Mouse (Mus musculus): ENCODE results near the gene Ranbp1.
"Not testable (repeated sequence)": the region's sequence is repeated elsewhere in the genome, so short reads cannot be mapped to it uniquely, and the experiment has no call there.

The Ranbp1 gene

DNA sequence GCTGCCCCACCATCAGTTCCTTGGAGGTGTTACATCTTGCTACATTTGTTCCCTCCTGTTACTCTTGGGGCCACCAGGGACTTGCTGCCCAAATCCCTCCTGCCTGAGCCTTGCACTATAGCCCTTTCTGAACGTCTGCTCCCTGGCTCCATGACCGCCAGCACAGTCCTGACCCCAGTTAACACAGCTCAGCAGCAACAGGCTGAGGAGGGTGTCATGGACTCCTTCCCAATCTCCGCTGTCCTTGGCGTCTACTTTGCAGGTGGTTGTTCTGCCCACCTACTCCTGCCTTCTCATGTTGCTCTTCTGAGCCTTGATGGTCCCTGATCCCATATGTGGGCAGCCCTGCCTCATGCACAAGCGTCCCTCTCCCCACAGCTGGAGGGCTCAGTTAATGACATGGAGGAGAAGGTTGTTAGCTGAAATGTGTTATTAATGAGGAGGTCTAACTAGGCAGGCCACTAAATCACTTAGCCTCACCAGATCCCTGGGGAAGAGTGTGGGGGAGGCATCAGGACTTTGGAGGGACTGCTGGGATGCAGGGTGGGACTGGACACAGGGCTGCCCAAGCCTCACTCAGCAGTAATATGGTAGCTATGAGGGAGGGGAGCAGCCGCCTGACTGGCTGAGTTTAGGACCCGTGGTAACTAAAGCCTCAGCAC is 45.0 kb downstream of the Ranbp1 start:
- no peak for DNase-seq (ENCODE audit: low read depth, low spot score)

DNA sequence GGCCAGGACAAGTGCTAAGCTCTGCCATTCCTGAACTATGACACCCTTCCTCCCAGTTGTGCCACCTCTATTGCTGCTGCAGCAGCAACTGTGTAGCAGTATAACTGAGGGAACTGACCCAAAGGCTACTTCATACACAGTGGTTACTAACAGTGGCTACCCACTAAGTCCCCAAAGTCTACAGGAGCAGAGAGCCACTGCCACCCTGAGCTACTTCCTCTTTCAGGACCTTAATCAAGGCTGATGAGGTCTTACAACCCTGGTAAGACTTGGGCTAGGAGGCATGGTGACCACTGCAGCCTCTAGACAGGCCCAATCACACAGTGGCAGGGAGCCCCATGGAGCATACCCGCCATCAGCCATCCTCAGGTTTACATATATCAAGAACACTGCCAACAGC is 46.5 kb downstream of the Ranbp1 start:
- DNase-seq (ENCODE audit: low read depth, low spot score), result no peak

DNA sequence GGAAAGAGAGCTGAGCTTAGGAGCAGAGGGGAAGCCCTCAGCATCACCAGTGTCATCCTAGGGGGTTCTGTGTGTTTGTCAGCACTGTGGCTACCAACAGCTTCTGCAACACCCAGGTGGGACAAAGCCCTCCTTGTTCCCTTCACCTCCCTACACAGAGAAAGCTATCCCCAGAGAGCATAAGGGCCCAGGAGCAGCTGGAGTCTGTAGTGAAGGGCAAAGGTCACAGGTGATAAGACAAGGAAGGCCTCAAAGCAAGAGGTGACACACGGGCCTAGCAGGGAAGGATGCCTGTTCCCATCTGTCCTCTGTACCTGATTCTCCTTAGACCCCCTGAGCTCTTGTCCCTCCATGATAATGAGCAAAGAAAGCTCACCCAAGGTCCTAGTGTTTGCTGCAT is 46.9 kb downstream of the Ranbp1 start:
- DNase-seq (ENCODE audit: low read depth, low spot score), result no peak

DNA sequence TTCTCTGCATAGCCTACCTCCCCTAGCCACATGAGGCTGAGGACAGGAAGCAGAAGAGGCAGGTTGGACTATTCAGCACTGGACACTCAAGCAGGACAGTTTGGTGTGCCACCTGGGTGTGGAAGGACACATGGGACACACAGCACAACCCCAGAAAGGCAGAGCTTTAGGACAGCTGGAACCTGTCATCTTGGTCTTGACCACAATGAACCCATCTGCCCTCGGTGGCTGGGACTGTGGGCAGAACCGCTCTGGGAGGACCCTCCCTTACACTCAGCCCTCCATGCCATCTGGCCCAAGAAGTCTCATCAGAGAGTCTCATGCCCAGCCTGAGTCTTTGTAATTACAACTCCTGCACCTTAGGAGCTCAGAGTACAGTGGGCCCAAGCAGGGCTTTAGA is 48.5 kb downstream of the Ranbp1 start:
- DNase-seq (ENCODE audit: low read depth, low spot score), result no peak

DNA sequence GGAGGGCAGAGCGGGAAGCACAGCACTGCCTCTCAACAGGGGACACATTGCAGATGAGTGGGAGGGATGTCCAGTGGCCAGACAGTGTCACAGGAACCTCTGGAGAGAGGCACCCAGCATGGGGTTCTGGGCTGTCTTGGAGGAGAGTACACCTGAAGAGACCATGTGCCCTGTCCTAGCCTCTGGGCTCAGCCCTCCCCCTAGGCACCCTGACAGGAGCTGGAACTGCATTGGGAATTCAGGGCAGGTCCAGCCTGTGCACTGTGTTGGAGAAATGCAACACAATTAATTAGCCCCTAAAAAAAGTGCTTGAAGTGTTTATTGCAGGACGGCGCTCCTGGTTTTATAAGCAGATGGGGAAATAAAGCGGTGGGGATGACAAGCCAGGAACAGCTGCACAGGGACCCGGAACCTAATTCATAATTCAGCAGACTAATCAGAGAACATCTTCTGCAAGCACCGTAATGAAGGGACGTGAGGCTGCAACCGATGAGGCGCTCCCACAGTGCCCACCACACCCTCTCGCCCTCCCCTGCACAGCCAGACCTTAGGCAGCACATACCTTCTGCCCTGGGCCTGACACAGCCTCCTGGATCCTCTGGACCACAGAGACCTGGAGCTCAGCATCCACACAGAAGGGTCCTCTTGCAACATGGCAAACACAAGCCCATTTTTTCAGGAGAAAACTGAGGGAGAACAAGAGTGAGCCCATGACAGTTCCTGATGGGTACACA is 50.0 kb downstream of the Ranbp1 start:
- DNase-seq (ENCODE audit: low read depth, low spot score), result no peak

DNA sequence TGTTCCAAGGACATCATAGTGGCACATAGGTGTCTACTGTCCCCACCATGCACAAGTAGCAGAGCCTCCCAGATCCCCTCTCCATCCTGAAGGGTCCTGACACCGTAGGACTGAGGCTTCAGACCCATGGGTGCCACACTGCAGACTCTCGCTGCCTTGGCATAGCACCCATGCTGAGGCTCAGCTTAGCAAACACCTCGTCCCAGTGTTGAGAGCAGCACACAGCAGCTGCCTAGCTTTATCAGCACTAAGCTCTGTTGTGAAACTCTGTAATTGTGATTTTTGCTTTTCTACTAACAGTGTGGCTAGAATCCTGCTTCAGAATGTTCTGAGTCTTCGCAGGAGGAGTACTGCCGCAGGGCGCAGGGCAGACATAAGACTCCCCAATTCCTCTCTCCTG is 50.7 kb downstream of the Ranbp1 start:
- DNase-seq (ENCODE audit: low read depth, low spot score), result no peak

DNA sequence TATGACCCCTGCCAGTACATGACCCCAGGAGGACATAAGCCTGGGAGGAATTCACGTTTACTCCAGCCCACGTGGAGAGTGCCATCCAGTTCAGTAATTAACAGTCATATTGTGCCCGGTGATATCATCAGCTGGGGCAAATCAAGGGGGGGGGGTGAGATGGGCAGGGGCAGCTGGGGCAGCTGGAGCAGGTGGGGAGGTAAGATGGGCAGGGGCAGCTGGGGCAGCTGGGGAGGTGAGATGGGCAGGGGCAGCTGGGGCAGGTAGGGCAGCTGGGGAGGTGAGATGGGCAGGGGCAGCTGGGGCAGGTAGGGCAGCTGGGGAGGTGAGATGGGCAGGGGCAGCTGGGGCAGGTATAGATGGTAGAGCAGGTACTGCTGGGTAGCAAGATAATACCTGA is 53.0 kb downstream of the Ranbp1 start:
- not testable (repeated sequence) for DNase-seq (ENCODE audit: low read depth, low spot score)

DNA sequence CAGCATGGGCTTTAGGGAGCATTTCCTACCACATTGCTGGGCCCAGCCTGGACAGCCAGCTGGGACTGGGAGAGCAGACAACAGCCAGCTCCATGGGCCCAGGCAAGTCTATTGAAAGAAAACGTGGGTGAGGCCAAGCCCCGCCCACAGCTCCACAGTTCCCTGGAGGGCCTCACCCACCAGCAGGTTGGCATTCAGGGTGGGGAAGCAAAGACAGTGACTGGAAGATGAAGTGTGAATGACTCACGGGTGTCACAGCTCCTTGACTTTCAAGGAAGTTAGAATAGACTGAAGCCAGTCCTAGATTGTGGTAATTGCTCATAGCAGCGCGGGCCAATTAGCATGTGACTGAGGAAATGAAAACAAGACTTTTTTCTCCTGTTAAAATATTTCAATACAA is 53.5 kb downstream of the Ranbp1 start:
- DNase-seq (ENCODE audit: low read depth, low spot score), result no peak

DNA sequence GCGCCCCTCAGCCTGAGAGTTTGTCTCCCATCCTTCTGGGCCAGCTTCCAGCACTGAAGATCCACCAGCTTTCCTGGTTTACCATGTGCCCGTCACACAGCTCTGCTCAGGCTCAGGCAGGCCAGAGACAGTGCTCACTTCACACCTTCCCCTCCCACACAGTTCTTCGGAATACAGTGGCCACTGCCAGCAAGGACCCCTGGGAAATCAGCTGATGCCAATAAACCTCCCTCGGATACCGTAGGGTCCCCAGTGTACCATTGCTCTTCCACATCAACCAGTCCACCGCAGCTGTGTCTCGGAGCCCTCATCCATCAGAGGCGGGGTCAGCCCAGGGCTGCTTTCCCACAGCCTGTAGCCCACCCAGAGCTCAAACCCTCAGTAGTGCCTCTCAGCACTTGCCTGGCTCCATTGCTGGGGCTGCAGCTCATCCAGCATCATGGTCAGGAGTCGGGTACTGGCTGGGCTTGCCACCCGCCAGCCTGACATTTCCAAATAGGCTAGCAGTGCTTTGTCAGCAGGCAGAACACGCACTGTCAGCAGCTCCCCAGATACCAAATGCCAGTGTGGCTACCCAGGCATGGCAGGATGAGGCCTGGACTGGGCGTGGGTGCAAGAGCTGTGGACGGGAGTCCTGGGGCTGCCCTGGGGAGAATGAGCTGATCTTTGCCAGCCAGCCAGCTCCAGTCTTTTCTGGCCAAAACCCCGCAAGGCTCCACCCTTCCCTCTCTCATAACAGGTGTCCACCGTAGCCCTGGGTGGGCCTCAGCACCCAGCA is 54.1 kb downstream of the Ranbp1 start:
- no peak for DNase-seq (ENCODE audit: low read depth, low spot score)

DNA sequence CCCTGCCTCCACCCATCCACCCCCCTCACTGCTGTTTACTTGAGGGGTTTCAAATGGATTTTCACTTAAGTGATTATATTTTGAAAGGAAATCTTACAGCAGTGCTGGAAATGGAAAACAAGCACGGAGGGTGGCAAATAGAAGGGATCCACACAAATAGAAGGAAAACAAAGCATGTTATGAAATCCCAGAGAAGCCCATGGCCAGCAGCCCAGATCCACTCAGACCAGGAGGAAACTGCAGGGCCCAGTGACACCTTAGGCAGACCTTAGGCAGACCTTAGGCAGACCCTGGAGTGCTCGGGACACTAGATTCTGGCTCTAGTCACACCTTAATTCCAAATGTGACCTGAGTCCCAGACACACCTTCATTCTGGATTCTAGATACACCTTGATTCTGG is 57.5 kb downstream of the Ranbp1 start:
- no peak for DNase-seq (ENCODE audit: low read depth, low spot score)

Data from c-Kit-negative CD71-positive TER-119-positive erythroid progenitor cells, embryonic 14.5 days (primary cell).